Mouse (Mus musculus) spleen, embryonic (tissue): Measurements from ENCODE around the gene Stat5b.

Experiments
- CTCF ChIA-PET: fragments of 350-600 bp; sonication (Branson Sonifier 250); formaldehyde crosslinking; loops from one replicate; lab custom pipeline; 2022; lab: Charles Lee

Stat5b gene

DNA sequence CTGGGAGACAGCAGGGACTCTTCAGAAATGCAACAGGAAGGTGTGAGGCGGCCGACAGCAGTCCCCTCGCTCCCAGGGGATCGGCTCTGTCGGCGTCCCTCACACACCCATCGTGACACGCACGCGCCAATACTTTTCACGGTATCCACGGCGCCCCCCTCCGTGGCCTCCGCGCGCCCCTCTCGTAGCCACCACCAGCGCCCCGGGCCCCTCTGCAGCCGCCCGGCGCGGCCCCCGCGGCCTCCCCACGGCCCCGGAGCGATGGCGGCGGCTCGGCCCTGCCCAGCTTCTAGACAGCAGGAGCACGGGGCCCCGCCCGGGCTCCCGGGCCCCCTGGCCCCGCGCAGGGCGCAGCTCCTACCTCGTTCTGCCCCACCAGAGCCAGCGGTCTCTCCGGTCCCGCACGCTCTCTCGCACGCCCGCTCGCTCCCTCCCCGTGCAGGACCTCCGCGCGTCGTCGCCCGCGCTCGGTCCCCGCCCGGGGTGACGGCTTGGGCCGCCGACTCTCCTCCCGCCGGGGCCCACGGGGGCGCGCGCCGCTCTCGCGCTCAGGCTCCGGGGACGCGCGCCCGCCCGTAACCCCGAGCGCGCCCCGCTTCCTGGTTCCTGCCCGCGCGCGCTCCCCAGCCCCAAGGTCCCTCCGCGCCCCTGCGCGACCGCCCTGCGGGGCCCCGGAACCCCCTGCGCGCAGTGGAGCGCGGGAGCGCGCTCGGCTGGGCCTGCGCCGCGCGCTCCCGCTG is at the start of gene Stat5b:
Gene Stat5b (minus strand): TSS at position 687 of the 740 bp plus-strand sequence.
- CTCF ChIA-PET = interaction anchor here (0.7 to 1.2 kb wide), 4 partner anchors 11 to 1357 kb away, joined by 3 to 18 read pairs (median 9); no protein-coding TSS in a partner anchor

DNA sequence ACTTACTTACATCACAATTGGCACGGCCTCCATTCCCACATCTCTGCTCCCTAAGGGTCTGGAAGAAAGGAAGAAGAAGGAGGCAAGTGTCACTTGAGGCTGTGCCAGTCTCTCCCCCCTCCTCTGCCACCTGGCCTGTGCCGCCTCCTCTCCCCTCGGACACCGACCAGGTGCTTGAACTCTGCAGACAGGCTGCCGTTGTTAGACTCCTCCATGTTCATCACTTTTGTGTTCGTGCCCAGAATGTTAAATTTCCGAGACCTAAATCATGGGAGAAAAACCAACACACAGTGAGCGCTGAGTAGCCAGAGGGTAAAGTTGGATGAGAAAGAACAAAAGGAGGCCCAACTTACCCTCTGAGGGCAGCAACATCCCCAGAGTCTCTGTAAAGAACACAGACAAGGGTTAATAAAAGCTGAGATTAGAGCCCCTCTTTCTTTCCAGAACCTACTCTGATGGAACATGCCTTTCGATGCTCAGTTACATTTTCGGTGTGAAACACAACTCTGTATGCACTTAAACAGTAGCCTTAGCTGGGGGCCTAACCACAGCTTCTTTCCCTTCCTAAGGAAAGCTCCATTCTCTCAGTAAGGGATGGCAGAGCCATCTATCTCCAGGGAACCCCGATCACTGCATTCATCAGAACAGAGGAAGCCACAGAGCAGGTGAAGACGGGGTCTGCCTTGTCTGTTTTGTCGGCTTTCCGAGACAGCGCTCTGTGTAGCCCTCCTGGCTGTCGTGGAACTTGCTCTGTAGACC is 48.1 kb upstream of the Stat5b start:
- CTCF ChIA-PET = no interaction called here

- CTCF ChIA-PET = interaction anchor here (0.8 kb wide), 1 partner anchor 33 kb away, joined by 3 read pairs; no protein-coding TSS in a partner anchor
These were observed 47.0 kb upstream of the Stat5b start for GRCm38 (mm10) chr11:100897294-100898231.

GRCm38 (mm10) chr11:100896078-100896477 is 45.6 kb upstream of the Stat5b start:
- CTCF ChIA-PET = no interaction called here

GRCm38 (mm10) chr11:100894146-100894918 is 43.8 kb upstream of the Stat5b start:
- CTCF ChIA-PET = interaction anchor here (0.6 to 1.5 kb wide), 6 partner anchors 9 to 149 kb away, joined by 3 to 7 read pairs (median 6); partner anchors contain the start of gene Stat3

DNA sequence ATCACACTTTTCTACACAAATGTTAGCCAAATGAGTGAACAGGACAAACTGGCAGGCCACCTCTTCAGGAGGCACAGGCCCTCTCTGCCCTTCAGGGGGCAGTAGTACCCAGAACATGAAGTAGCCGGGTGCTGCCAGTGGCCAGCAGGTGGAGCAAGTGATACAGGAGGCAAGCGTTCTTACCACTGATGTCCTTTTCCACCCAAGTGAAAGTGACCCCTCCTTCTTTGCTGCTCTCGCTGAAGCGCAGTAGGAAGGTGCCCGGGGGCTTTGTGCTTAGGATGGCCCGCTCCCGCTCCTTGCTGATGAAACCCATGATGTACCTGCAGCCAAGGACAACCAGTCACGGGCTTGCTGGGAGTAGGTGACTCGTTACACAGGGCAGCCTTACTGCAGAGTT is 43.0 kb upstream of the Stat5b start:
- CTCF ChIA-PET = interaction anchor here (0.7 to 1.5 kb wide), 3 partner anchors 38 to 64 kb away, joined by 5 to 7 read pairs (median 6); partner anchors contain the start of gene Stat3

GRCm38 (mm10) chr11:100892435-100892834 is 41.9 kb upstream of the Stat5b start:
- CTCF ChIA-PET = interaction anchor here (0.7 to 1.6 kb wide), 4 partner anchors 43 to 468 kb away, joined by 3 to 5 read pairs (median 3); no protein-coding TSS in a partner anchor

GRCm38 (mm10) chr11:100891256-100892123 is 41.0 kb upstream of the Stat5b start:
- CTCF ChIA-PET = interaction anchor here (0.6 to 1.6 kb wide), 4 partner anchors 42 to 469 kb away, joined by 3 to 5 read pairs (median 3); no protein-coding TSS in a partner anchor

DNA sequence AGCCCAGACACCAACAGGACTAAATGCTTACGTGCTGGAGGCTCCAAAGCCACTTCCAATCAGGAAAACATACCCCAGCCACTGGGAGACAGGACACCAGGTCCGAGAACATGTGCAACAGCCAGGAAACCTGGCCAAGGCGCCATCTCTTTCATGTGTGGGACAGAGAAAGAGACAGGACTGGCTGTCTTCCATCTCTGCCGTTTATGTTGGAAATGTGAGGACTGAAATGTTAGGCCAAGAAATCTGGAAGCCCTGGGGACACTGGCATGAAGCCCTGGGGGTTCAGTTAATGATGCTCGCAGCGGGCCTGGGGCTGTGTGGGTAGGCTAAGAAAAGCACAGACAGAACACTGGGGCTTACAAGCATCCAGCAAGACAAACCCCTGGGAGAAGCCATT is 40.0 kb upstream of the Stat5b start:
- CTCF ChIA-PET = no interaction called here

- CTCF ChIA-PET = no interaction called here
These were observed 37.9 kb upstream of the Stat5b start for GRCm38 (mm10) chr11:100888348-100888820.

GRCm38 (mm10) chr11:100887764-100888163 is 37.2 kb upstream of the Stat5b start:
- CTCF ChIA-PET = no interaction called here

GRCm38 (mm10) chr11:100887236-100887635 is 36.7 kb upstream of the Stat5b start:
- CTCF ChIA-PET = no interaction called here

GRCm38 (mm10) chr11:100886188-100886740 is 35.7 kb upstream of the Stat5b start:
- CTCF ChIA-PET = no interaction called here

DNA sequence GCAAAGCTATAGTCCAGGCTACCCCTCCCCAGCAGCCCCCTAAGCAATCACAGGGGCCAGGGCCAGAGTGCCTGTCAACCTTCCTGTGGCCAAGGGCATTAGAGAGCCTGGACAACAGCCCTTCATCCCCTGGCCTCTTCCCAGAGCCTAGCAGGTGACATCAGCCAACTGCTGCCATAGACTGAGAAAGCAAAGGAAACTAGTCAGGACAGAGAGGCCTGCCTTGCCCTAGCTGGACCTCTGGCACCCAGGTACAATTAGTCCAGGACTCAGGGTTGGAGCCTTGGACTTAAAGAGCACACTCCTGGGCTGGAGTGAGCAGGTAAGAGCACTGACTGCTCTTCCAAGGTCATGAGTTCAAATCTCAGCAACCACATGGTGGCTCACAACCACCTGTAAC is 34.9 kb upstream of the Stat5b start:
- CTCF ChIA-PET = interaction anchor here (0.6 kb wide), 1 partner anchor 9 kb away, joined by 3 read pairs; no protein-coding TSS in a partner anchor

DNA sequence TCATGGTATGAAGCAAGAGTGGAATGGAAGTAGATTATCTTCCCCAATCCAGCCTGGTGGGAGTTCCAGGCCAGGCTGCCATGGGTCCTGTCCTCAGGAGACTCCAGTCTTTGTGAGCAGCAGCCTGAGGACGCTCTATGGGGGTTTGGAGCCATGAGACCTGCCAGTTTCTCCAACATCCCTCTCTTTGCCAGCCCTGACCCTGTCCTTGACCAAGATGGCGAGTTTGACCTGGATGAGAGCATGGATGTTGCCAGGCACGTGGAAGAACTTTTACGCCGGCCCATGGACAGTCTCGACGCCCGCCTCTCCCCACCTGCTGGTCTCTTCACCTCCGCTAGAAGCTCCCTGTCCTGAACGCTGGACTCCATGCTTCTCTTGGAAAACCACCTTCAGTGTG is 33.1 kb upstream of the Stat5b start:
- CTCF ChIA-PET = no interaction called here

DNA sequence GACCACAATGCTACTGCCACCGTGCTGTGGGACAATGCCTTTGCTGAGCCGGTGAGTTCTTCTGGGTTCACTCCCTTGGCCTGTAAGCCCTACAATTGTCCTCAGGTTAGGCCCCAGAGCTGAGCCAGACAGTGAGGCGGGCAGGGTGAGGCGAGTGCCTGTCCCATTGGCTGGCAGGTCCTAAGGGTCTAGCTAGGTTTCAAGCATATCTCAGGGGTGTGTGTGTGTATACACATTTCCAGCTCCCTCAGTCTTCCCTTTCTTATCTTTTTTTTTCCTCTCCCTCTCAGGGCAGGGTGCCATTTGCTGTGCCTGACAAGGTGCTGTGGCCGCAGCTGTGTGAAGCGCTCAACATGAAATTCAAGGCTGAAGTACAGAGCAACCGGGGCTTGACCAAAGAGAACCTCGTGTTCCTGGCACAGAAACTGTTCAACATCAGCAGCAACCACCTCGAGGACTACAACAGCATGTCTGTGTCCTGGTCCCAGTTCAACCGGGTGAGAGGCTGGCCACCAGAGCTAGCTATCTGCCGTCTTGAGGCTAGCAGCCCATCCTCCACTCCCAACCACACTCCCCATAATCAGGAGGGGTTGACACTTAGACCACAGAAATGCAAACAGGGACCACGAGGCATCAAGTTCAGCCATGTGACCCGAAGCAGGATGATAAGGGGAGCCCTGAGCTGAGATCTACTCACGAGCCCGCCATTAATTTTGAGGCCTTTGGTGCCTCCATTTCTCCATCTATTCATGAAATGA is 29.0 kb upstream of the Stat5b start:
- CTCF ChIA-PET = interaction anchor here (0.6 kb wide), 1 partner anchor 273 kb away, joined by 3 read pairs; no protein-coding TSS in a partner anchor

DNA sequence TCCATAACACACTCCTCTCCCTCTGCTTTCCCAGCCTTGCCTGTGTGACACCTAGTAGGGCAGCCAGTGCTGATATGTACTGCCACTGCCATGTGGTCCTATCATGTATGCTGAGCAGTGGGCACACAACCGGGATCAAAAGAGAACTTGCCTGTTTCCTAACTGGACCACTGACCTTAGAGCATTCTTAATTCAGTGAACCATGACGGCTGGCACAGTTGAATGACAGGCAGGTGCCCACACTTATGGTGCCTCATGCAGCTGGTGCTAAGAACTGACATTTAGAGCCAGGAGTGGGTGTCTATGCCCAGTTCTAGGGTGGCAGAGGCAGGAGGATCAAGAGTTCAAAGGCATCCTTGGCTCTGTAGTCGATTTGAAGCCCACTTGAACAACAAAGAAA is 25.2 kb upstream of the Stat5b start:
- CTCF ChIA-PET = no interaction called here

DNA sequence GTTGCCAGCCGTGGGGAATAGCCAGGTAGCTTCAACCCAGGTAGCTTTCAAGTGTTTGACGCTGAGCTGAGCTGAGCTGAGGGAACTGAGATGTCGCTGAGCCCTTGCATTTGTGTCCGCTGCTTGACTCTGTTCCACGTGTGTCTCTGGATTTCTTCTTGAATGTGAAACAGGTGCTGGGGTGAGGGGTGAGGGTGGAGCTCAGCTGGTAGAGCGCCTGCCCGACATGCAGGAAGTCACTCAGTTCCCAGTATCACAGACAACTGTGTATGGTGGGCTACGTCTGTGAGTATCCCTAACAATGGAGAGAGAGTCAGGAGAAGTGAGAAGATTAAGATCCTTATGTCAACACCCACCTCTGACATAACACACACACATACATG is 20.4 kb upstream of the Stat5b start:
- CTCF ChIA-PET = interaction anchor here (0.6 kb wide), 1 partner anchor 94 kb away, joined by 5 read pairs; no protein-coding TSS in a partner anchor
